Mouse (Mus musculus): ENCODE measurements around the gene C330007P06Rik.
A peak's percentile ranks its signal among the peaks of the same experiment; 100 is the strongest.

Gene C330007P06Rik

DNA sequence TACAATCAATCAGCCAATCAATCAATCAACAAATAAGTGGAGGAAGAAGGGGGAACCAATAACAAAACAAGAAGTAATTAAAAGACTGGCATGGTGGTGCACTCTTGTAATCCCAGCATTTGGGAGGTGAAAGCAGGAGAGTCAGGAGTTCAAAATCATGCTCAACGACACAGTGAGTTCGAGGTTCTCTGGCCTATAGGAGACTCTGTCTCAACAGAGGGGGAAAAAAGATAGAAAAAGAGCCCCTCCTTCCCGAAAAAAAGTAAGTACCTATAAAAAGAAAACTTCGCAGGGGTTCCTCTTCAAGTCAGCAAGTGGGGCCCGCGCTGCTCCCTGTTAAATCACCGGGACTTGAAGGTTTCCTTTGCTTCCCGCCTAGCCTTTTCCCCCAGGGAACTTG is at the start of gene C330007P06Rik, which contains the start of gene Ube2a:
Gene C330007P06Rik (minus strand): TSS at position 347 of the 400 bp plus-strand sequence.
Gene Ube2a (plus strand): TSS at position 136 of the 400 bp plus-strand sequence.
- no peak for DNase-seq (ENCODE audit: low spot score)

DNA sequence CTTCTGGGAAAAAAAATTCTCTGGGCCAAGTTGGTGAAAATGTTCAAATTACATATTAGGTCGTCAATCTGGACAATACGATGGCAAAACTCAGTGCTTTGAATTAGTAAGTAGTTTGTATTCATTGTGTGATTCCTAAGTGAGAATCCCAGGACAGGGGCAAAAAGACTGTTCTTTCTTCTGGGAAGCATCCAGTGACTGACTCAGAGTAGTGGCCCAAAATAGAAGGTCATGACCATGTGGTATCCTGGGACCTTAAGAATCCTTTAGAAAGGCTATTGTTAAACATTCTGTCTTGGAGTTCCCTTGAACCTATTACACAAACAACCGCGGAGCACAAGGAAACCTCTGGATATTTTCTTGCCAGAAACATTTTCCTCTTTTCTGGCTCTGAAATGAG is 47.4 kb upstream of the C330007P06Rik start:
- no peak for DNase-seq (ENCODE audit: low spot score)

DNA sequence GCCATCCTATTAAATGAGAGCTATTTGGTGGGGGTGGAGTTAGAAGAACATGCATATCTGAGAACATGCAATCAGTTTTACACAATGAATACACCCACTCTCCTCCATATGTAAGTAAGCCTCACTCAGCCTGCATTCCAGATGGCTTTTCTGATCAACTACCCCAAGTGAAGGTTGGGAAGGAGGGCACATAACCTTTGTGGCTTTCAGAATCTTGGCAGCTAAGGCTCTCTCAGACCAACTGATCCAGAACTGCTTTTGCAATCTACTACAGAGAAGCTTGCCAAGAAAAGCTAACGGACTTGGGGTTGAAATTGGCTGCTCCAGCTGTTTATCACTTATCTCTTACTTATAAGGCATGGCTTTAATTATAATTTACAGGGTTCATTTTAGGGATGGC is 43.8 kb upstream of the C330007P06Rik start:
- DNase-seq (ENCODE audit: low spot score), result no peak

DNA sequence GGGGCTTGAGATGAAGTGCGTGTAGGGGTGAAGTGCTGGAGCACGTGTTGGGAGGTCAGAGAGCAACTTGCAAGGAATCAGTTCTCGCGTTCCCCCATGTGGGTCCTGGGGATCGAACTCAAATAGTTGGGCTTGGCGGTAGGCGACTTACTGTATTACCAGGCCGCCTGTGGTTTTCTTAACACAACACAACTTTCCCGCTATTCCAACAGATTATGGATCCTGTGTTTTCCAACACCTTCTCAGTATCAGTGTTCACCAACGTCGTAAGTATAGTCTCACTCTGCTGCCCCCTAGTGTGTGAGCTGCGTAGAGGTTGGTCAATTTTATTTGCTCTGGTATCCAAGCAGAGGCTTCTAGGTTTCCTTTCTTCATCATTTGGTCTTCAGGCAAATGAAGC is 37.4 kb upstream of the C330007P06Rik start:
- DNase-seq (ENCODE audit: low spot score), result peak; percentile 38

DNA sequence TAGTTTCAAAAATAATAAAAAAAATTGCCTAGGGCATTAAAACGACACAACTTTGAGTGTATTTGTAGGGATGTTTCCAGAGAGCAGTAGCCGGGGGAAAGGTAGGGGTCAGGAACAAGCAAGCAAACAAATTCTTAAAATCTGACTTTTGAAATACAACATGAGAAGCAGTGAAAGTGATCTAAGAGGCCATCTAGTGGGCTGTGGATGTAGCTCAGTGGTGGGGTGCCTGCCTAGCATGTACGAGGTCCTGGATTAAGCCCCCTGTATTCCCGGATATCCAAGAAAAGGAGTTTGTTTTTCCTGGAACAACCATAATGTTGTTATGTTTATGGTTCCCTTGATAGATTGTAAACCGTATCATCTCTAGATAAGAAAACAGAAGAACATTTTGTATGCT is 32.6 kb upstream of the C330007P06Rik start:
- DNase-seq (ENCODE audit: low spot score), result peak; percentile 22

DNA sequence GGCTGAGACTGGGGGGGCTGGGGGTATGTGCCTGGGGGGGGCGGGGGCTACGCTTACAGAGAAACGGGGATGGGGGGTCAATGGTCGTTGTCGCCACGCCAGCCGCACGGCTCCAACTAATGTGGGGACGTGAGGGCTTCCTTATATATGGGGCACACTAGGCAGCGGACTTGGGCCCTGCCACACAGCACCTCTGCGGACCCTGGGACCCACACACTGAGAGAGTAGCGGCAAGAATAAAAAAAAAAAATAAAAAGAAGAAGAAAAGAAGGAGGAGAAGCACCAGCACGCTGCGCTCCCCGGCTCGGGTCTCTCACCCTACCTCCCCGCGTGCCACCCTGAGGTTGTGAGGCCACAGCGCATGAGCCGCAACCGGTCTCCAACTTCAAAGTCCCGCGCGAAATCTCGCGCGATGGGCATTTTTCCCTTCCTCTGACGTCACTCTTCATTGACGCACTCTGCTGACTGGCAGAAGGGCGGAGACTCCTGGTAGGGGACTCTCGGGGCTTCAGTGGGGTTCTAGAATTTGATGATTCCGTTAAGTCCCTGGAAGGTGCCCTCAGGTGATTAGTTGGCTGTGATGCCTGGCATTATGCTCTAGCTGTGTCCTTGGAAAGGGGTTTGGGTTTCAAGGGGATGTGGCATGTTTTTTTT is 29.3 kb upstream of the C330007P06Rik start:
- DNase-seq (ENCODE audit: low spot score), result peak; percentile 91

DNA sequence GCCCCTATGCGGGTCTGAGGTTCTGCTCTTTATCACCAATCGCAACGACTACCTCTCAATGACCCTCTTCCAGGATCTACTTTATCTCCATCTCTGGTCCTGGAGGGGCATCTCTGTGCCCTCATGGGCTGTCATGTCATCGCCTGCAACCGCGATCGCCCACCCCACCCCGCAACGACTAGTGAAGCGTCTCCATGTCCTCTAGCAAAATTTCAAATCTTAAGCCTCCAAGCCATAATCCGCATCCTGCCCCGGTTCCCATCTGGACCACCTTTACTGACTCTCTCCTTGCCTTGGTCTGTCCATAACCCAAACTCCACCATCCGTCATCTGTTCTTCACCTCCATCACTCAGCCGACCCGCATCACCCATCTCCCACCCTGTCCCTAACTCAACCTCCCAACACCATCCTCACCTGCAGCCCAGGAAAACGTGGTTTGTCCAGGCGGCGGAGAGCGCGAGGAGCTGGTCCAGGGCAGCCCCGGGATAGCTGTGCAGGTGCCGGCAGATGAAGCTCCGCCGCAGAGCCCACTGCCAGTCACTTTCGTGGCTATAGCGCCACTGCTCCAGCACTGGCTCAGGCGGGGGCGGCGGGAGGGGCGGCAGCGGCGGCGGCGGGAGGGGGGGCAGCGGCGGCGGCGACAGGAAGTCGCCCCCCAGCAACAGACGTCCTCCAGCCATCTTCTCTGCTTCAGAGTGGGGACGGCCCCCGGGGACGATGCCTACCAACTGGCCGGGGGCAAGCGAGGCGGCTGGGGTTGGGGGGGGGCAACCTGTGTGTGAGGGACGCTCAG is 28.6 kb upstream of the C330007P06Rik start, which contains the start of gene Nkrf:
Gene Nkrf (minus strand): TSS at position 579 of the 794 bp plus-strand sequence.
- DNase-seq (ENCODE audit: low spot score), result peak; percentile 24

DNA sequence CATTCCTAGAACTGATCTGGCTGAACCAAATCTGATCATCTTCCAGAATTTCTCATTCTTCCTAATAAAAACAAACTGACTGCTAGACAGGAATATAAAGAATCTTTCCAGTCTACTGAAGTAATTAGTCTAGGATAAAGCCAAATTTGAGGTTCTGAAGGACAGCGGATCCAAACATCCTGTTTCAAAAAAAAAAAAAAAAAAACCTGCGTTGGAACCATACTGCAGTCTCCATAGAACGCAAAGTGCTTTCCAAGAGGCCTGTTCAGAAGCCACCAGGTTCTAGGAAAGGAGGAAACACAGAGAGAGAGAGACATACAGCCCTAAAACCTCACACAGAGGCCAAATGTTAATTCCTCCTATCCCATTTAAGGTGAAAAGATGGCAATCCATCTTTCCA is 27.7 kb upstream of the C330007P06Rik start:
- peak; percentile 6 for DNase-seq (ENCODE audit: low spot score)

DNA sequence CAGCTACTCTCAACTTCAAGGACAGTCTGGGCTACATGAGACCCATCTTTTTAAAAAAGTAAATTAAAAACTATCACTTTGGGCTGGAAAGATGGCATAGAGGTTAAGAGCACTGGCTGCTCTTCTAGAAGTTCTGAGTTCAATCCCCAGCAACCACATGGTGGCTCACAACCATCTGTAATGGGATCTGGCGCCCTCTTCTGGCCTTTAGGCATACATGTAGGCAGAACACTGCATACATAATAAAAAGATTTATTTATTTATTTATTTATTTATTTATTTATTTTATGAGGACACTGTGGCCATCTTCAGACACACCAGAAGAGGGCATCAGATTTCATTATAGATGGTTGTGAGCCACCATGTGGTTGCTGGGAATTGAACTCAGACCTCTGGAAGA is 25.0 kb upstream of the C330007P06Rik start:
- peak; percentile 8 for DNase-seq (ENCODE audit: low spot score)

DNA sequence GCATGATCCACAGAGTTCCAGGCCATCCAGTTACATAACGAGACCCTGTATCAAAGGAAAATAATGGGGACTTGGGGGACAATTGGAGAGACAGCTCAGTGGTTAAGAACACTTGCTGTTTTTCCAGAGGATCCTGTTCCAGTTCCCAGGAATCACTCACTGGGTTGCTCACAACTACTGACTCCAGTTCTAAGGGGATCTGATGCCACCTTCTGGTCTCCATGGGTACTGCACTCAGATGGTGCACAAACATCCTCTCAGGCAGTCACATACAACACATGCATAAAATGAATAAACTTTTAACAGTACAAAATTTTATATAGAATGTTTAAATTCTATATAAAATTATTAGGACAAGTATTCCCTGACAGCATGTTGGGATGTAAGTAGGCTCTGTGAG is 10.8 kb upstream of the C330007P06Rik start:
- no peak for DNase-seq (ENCODE audit: low spot score)

DNA sequence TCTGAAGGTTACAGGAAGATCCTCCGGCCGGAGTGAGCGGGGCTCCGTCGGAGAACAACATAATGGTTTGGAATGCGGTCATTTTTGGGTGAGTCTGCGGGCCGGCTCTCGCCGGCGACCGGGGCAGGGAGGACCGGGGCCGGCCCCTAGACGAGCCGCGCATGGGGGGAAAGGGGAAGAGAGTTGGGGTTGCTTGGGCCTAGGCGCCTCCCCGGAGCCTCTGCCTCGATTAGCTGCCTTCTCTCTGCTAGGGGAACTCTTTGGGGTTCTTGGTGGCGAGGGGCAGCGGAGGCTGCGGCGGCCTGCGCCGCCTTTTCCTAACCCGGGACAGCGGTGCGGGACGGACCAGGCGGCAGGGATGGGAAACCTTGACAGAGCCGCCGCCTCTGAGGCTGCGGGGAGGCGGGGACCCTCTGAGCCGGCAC is 805 bp upstream of the C330007P06Rik start:
- DNase-seq (ENCODE audit: low spot score), result peak; percentile 7

DNA sequence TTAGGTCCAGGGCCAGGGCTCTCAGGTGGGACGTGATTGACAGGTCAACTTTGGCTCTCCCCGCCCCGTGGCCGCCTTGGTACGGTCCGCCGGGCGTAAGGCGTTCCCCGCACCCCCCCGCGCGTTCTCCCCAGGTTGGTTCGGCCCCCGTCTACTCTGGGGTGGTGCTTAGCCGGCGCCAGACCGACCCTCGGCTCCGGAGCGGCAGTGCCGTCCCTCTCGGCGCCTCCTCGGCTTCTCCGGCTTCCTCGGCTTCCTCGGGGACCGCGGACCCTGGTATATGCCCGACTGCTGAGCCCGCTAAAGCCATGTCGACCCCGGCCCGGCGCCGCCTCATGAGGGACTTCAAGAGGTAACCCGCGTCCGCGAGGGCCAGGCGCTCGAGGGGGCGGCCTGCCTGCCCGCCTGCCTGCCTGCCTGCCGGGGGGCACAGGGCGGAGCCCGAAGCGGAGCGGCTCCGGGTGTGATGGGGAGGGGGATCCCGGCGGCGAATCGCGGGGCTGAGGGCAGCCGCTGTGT is 326 bp upstream of the C330007P06Rik start:
- peak; percentile 68 for DNase-seq (ENCODE audit: low spot score)

DNA sequence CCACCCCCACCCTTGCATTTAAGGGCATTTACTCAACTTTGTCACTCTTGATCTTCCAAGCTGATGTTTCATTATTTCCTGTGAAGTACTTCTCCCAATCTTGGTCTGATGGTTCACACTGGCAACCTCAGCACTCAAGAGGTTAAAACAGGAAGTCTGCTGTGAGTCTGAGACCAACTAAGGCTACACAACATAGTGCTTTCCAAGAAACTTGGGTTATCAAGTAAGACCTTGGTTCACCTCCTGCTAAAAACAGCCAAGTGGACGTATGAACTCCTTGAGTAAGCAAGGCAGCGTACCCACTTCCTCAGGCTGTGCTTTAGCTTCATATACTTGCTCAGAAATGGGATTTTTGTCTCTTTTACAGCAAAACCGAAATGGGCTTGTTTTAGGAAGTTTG is 3.5 kb downstream of the C330007P06Rik start:
- no peak for DNase-seq (ENCODE audit: low spot score)

DNA sequence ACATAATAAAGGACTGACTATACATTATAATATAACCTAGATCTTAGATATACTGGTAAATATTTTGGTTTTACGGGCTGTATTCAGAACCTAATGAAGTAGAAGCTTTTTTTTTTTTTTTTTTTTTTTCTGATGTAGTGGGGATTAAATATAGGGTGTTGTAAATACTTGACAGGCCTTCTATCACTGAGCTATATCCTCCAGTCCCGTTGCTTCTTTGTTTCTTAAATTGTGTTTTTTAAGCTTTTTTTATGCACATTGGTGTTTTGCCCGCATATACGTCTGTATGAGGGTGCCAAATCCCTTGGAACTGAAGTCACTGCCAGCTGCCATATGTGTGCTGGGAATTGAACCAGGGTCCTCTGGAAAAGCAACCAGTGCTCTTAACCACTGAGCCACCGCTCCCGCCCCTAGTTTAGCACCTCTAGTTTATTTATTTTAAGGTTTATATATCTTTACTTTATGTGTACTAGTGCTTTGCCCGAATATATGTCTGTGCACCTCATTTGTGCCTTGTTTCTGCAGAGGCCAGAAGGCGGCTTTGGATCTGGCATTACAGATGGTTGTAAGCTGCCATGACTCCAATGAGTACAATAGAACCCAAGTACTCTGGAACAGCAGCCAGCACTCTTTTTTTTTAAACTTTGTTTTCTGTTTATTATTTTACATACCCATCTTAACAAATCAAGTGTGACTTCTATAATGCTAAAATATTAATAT is 9.1 kb downstream of the C330007P06Rik start:
- DNase-seq (ENCODE audit: low spot score), result no peak

DNA sequence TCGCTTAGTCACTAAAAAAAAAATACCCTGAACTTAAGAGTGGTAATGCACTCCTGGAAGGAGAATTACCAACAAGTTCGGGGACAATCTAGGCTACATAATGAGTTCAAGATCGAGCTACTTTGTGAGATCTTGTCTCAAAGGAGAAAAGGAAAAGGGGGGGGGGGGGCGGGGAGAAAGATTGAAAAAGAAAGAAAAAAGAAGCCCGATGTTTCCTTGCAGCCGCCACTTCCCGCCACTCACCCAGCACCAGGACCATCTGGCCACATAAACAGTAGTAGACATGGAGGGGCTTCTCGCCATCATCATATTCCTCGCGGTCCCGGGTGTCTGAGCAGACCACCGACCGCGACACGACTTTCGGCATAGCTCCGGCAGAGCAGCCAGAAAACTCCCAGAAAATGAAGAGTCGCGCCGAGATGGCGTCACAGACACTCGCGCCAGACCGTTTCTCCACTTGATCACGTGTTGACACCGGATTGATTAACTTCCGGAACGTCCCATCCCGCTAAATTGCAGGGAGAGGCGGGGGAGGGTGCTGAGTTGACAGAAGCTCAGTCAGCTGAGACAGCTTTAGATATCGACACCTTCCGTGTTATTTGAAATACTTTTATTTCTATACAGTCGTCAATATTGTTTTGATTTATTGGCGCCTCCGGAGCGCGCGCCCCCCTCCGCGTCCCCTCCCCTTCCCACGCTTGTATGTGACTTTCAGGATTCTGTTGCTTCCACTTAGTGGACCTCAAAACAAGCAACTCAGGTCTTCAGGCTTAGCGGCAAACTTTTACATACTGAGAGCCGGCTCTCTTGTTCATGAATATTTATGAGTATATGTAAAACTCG is 9.9 kb downstream of the C330007P06Rik start:
- peak; percentile 77 for DNase-seq (ENCODE audit: low spot score)

DNA sequence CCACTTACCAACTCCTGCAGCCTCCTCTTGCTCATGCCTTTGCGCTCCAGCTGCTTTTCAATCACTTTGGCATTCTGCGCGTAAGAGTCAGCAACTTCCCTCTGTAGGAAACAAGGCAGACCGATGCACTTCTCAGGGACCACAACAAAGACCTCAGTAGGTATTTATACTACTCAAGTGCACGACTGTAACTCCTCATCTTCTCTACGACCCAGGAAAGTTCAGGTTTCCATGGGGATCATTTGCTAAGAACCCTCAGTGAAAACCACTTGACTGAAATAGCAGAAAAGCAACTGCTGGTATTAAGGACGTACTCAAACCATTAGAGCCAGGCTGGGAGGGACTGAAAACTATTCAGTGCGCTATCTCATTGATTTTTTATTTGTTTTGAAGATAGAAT is 21.3 kb downstream of the C330007P06Rik start:
- DNase-seq (ENCODE audit: low spot score), result no peak

DNA sequence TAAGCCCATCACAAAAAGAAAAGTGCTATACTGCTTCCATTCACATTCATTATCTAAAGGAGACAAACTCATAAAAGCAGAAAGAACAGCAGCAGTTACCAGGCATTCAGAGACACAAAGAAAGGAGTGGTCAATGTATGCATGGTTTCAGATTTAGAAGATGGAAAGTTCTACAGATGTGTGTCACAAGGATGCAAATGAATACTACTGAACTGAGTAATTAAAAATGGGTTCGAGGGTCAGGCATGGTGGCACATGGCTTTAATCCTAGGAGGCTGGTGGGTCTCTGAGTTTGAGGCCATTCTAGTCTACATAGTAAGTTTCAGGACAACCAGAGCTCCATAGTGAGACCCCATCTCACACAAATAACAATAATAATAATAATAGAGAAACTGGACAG is 26.8 kb downstream of the C330007P06Rik start:
- DNase-seq (ENCODE audit: low spot score), result no peak

DNA sequence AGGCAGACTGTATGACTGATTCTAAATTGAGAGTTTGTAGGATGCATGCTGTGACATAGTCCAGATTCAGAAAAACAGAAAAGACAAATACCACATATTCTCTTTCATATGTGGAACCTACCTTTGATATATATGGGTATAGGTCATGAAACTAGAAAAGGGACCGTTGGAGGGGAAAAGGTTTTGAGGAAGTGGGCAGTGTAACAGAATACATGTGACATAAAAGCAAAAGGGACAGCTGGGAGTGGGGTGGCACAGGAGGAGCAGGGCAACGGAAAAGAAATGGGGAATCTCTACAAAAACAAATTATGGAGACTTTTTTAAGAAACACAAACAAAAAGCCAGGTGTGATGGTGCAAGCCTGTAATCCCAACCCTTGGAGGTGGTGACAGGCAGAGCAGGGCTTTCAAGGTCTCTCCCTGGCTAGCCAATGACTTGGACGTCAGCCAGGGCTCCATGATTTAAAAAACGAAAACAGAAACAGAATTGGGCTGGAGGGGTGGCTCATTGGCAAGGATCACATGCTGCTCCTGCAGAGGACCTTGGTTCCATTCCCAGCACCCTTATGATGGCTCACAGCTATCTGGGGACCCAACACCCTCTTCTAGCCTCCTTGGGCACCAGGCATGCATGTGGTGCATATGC is 30.4 kb downstream of the C330007P06Rik start:
- DNase-seq (ENCODE audit: low spot score), result no peak

DNA sequence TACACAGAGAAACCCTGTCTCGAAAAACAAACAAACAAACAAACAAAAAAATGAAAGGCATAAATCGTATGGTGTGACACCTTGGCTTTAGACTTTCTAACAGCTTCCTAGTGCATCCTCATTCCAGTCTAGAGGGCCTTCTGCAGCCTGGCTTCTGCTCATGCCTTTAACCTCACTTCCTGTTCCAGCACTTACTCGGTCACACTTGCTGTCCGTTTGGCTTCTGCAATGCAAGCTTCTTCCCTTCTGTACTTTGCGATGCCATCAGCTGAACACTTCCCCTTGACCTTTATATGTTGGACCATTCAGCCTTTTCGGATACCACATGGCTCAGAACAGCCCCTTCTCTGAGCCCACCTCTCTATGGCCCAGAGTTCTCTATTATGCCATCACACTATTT is 32.2 kb downstream of the C330007P06Rik start:
- DNase-seq (ENCODE audit: low spot score), result no peak

DNA sequence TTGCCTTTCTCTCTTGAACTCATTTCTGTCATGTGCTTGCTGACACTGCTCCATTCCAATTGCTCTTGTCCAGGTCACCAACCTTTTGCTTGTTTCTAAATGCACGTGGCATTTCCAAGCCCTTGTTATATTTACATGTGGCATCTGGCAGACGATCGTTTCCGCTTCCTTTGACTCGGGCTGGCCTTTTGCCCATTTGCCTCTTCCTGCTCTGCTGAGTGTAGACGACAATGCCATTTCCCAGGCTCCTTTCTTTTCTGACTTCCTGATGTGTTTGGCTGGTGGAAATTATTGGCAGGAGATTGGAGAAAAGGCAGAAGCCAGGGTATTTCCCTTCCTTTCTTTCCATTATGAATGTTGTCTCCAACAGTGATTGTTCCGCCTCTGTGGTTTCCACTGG is 34.5 kb downstream of the C330007P06Rik start:
- peak; percentile 44 for DNase-seq (ENCODE audit: low spot score)

DNA sequence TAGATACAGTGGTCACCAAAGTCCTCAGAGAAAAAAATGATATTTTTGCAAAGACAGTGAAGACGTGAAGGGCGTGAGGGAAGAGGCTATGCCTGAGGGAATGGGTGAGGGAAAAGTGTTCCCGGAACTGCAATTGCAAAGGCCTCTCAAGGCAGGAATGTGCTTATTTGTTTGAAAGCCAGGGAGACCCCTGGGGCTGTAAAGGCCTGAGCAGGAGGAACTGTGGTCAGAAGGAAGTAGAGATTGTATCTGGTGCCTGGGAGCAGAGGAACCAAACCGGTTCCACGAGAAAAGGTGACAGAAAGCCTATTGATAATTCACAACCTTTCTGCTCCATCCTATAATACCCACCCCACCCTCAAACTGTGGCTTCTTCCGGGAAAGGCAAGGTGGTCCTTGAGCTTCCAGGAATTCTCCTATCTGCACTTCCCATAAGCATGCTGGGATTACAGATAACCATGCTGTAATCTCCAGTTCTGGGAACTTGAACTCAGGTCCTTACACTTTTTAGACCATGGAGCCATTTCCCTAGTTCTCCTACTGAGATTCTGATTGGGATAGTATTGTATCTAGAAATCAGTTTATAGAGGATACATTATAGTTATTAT is 36.7 kb downstream of the C330007P06Rik start:
- no peak for DNase-seq (ENCODE audit: low spot score)

Measured in MN1 (cell line).